Mouse (Mus musculus) left cerebral cortex, adult 2 months (tissue): ENCODE measurements at regions not wholly inside any gene's neighbourhood (a gene's known extent, or its start where the extent isn't known, plus 50 kb on each side); places are given as distances from the start of the nearest gene placed in this dataset.

Experiments
- DNase-seq, 2 experiments: peaks; one replicate each; pipeline ENCODE4 v3.0.0; 2021 to 2022; ENCODE audit warnings: low spot score in 2 of 2, mixed read lengths in 1 of 2; ENCODE audit errors: extremely low spot score in 1 of 2
- H3K27ac ChIP-seq: fragments of 200-600 bp; 2 replicates; pipeline ENCODE4 v1.8.1; 2022
- H3K4me3 ChIP-seq: fragments of 200-600 bp; 2 replicates; pipeline ENCODE4 v1.8.1; 2022
- CTCF ChIP-seq: fragments of 200-600 bp; IDR thresholded peaks from 2 replicates; pipeline ENCODE4 v1.8.1; 2022; ENCODE audit warnings: antibody characterized with exemption, mild to moderate bottlenecking, moderate library complexity
- intact Hi-C: fragments of 180-260 bp; cut with DNase I; formaldehyde crosslinking; loops from one replicate; pipeline ENCODE4 v1.15.1; 2025

- TF ChIP-seq CTCF = no peak
- intact Hi-C loops = no loop called here
- Histone ChIP-seq H3K27ac (no peak overlapping the region), H3K4me3 (no peak overlapping the region)
- DNase-seq = no peak
These were observed 134.0 kb upstream of the Pitx2 start for GRCm38 (mm10) chr3:129065457-129066364.

- intact Hi-C loops = no loop called here
- no peak for TF ChIP-seq CTCF
- DNase-seq = no peak
- Histone ChIP-seq H3K27ac (no peak overlapping the region), H3K4me3 (no peak overlapping the region)
These were observed 130.0 kb upstream of the Pitx2 start for GRCm38 (mm10) chr3:129069676-129070075.

DNA sequence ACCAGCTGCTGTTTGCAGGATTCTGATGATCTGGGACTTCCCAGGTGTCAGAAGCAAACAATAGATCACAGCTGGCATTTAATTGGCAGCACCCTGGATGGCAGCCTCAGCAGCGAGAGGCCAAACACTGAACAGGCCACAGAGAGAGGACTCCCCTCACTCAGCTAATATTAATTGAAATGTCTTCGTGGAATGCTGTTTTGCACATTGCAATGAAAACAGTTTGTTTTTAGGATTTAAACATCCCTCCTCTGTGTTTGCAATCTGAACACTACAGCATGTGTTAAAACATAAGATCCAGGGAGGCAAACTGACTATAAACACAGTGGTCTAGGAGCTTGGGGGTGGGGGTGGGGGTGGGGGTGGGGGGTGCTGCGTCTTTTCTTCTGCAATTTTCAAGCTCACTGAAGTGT, 129.2 kb upstream of the Pitx2 start:
- H3K4me3 ChIP-seq = no peak overlapping the region
- no peak for DNase-seq
- H3K27ac ChIP-seq = no peak overlapping the region
- no peak for TF ChIP-seq CTCF
- intact Hi-C loops = no loop called here

GRCm38 (mm10) chr3:129071002-129071401, 128.7 kb upstream of the Pitx2 start:
- intact Hi-C loops = no loop called here
- no peak overlapping the region for H3K27ac ChIP-seq
- no peak for DNase-seq
- no peak overlapping the region for H3K4me3 ChIP-seq
- no peak for TF ChIP-seq CTCF

DNA sequence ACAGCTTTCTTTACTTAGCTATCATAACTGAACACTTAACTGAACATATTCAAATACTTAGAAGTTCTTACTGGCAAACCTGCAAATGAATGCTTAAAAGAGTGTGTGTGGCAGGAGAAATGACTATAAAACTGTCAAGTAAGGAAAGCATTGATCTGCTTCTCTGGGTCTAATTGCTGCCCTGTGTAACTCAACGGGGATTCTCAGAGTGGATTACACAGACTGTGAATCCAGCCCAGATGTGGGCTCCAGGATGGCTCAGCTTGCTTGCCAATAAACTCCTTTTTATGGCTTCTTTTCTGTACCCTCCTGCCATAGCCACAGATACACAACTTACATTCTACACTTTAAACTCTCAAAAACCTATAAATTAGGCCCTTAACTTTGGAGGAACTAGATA, 123.3 kb upstream of the Pitx2 start:
- no peak for TF ChIP-seq CTCF
- Histone ChIP-seq H3K27ac (no peak overlapping the region), H3K4me3 (no peak overlapping the region)
- intact Hi-C loops = no loop called here
- DNase-seq = no peak

DNA sequence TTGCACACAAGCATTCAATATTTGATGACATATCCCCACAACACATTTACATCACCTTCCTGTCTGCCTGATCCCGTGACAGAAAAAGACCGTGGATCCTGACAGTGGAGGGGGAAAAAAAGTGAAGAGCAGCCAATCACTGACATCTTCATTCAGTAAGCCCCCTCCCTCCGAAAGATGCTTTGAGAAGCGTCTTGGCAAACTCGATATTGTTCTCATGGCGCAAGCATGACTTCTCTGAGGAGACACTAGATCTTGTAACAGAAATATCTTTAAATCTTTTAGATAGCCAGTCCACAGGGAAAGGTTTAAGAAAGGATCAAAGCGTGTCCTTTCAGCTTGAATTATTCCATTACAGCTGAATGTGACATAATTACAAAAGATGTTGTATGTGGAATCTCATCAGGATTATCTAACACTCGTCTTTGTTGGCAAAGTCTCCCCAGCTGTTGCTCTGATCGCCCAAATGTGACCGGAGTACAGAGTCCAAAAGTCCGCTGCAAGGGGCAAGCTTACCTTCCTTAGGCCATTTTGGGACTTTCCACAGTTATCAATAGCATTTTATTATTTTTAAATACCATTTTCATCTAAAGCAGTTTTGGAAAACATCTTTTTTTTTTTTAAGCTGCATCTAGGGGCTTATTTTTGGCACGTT, 95.8 kb upstream of the Pitx2 start:
- no peak for TF ChIP-seq CTCF
- Histone ChIP-seq H3K27ac (no peak overlapping the region), H3K4me3 (no peak overlapping the region)
- no peak for DNase-seq
- intact Hi-C loops = no loop called here

DNA sequence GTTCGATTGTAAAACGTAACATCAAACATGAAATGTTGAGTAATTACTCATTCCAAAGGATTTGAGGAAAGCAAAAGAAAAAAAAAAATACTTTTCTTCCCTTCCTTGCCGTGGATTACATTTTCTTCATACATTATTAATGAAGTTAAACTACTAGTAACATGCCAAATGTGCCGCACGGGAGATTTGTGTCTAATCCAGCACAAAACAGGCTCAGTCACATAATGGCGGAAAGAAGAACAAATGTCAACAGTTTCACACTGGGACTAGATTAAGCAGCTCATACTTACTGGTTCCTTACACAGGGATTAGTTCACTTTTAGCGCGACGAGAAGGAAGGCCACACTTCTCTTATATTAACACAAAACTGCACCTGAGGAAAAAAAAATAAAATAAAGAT, 94.9 kb upstream of the Pitx2 start:
- intact Hi-C loops = no loop called here
- Histone ChIP-seq H3K27ac (no peak overlapping the region), H3K4me3 (no peak overlapping the region)
- DNase-seq = no peak
- no peak for TF ChIP-seq CTCF

DNA sequence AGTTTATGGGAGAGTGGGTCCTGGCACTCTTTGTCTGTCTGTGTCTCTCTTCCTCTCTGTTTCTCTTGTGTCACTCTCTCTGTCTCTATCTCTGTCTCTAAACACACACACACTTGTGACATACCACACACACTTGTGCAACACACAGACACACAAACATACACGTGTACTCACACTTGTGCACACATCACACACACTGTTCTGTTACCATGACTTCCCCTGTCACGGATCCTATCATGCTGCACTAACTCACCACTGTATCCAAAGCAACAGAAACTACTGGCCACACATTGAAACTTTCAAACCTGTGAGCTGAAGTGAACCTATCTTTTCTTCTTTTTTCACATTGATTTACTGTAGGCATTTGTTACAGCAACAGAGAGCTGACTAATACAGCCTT, 93.5 kb upstream of the Pitx2 start:
- TF ChIP-seq CTCF = no peak
- Histone ChIP-seq H3K4me3 (no peak overlapping the region), H3K27ac (no peak overlapping the region)
- intact Hi-C loops = no loop called here
- DNase-seq = no peak

GRCm38 (mm10) chr3:129130521-129130920, 69.2 kb upstream of the Pitx2 start:
- no peak overlapping the region for H3K27ac ChIP-seq
- intact Hi-C loops = no loop called here
- DNase-seq = no peak
- TF ChIP-seq CTCF = no peak
- no peak overlapping the region for H3K4me3 ChIP-seq

GRCm38 (mm10) chr3:129131140-129131539, 68.5 kb upstream of the Pitx2 start:
- no peak for DNase-seq
- H3K4me3 ChIP-seq = no peak overlapping the region
- H3K27ac ChIP-seq = no peak overlapping the region
- TF ChIP-seq CTCF = no peak
- intact Hi-C loops = no loop called here

DNA sequence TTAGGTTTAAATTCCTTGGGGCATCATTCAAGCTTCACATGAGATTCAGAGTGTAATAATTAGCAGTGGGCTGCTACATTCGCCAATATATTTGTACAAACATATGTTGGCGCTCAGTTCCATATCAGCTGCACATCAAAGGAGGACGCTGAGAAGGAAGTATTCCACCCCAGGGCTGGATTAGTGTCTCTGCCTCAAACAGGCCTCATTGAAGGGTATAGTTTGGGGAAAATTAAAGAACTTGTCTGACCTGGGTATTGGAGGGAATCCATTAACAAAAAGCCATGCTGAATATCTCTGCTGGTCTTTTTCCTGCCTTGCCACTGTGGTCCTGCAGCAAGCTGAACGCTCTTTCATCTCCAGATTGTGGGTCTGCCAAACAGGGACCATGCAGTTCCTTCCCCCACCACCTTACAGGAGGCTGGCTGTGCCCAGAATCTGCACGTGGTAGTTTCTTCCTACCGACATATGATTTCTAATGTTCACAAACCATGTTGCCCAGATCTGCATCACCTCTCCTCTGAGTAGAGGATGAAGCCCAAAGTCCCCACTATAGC, 67.7 kb upstream of the Pitx2 start:
- intact Hi-C loops = no loop called here
- no peak for DNase-seq
- H3K4me3 ChIP-seq = no peak overlapping the region
- TF ChIP-seq CTCF = no peak
- H3K27ac ChIP-seq = no peak overlapping the region
